Mouse (Mus musculus) liver, postnatal 0 days (tissue): ENCODE results near the gene Rbm4b.

ENCODE experiments used
- CTCF ChIP-seq: sonication (generic); IDR thresholded peaks from 2 replicates; pipeline ENCODE4 v1.5.1; 2016; ENCODE audit warnings: antibody characterized with exemption, low read depth
- EP300 ChIP-seq: IDR thresholded peaks from 2 replicates; pipeline ENCODE4 v1.6.1; 2016; ENCODE audit warnings: antibody characterized with exemption, low read depth, mild to moderate bottlenecking

DNA sequence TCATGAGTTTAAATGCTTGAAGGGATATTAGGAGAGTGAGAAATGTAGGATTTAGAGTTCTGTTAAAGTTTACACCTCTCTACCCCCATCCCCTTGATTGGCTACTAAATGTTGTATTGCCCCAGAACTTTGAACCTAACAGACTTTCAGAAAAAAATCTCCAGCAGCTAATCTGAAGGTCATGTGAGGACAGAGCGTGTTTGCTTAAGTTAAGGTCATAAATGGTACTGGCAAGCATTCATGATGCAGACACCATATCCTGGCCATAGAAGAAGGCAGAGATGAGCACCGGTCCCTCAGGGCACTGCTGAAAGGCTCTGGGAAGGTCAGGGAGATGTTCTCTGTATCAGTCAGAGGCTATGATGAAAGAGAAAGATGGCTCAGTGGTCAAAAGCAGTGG, 39.0 kb upstream of the Rbm4b start:
- TF ChIP-seq CTCF: no peak
- TF ChIP-seq EP300: no peak
